Mouse (Mus musculus): ENCODE results near the gene Slc44a1. TPM values are rescaled to one million over a fixed set of nuclear protein-coding genes. Genes with fewer than 3 reads are reported as not detected.

Slc44a1 gene
- polyA plus RNA-seq, 1 experiment from 2014 or later: 44.1 TPM

DNA sequence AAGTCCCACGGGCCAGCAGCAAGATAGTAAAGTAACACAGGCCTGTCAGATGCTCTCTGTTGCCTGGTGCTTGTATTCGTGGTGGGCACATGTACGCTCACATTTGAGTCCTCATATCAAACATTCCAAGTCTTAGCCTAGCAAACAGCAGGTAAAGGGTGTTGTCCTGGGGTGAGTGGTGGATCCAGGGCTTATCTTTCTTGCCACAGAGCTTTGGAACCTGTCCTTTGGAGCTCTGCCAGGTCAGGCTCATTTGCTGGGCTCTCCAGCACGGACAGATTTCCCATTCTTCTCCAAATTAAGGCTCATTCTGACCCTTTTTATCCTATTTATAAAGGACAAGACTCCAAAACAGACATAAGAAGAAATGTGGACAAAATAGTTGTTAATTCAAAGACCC is 149.9 kb downstream of the Slc44a1 start:
- Histone ChIP-seq H3K4me3 (replicated peaks; ENCODE audit: low read depth, low read length) (no peak overlapping the region), H3K36me3 (ENCODE audit: insufficient read depth, low read length) (no peaks in the 10 kb centered on the region), H3K9me3 (replicated peaks; ENCODE audit: low read length) (no peaks in the 10 kb centered on the region), H3K4me1 (replicated peaks; ENCODE audit: insufficient read depth, low read length) (no peaks in the 10 kb centered on the region), H3K27me3 (ENCODE audit: insufficient read depth, low read length) (no peaks in the 10 kb centered on the region), H3K9ac (ENCODE audit: low read depth, low read length) (no peak overlapping the region), H3K27ac (no peak overlapping the region), H3K4me2 (ENCODE audit: low read length) (no peak overlapping the region)
- ATAC-seq (replicated peaks; ENCODE audit: low FRiP score, low read depth): no peak
- 69% methylated on average over 4 of the region's 4 CpGs for WGBS
- DNase-seq (ENCODE audit: low spot score): no peak
- no peak for TF ChIP-seq CTCF (IDR thresholded peaks at IDR 0.05; ENCODE audit: low read depth)

DNA sequence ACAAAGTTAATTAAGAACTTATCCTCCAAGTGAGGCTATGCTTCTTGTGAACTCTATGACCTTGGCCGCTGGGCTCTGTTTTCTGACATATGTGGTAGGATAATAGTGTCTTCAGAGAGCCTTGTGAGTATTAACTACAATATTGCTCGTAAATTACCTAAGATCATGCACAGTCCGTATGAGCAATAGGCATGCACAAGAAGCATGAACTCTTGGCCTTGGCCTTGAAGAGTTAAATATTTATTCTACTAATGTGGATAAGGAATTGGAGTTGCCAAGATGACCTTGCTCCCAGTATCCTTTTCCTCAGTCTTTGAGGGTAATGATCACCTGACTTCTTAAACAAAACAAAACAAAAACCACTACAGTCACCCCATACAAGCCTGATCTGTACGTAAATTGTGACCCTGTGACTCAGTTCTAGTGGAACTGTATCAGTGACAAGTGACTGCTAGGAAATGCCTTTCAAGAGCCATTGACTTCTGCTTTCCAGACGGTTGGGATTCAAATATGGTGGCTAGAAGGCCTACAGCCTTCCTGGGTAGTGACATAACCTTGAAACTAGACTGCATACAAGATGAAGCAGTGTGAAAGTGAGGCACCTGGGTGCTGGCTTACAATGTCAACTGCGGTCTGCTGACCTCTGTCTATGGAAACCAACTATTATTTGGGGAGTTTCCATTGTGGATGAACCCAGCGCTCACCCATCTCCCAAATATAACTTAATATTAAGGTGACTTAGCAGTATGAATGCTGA is 150.7 kb downstream of the Slc44a1 start:
- Histone ChIP-seq H3K9ac (ENCODE audit: low read depth, low read length) (no peak overlapping the region), H3K4me3 (replicated peaks; ENCODE audit: low read depth, low read length) (no peak overlapping the region), H3K4me2 (ENCODE audit: low read length) (no peak overlapping the region), H3K4me1 (replicated peaks; ENCODE audit: insufficient read depth, low read length) (no peaks in the 10 kb centered on the region), H3K36me3 (ENCODE audit: insufficient read depth, low read length) (no peaks in the 10 kb centered on the region), H3K9me3 (replicated peaks; ENCODE audit: low read length) (no peaks in the 10 kb centered on the region), H3K27ac (no peak overlapping the region), H3K27me3 (ENCODE audit: insufficient read depth, low read length) (no peaks in the 10 kb centered on the region)
- WGBS: 78% methylated on average over 7 of the region's 7 CpGs
- DNase-seq (ENCODE audit: low spot score): no peak
- ATAC-seq (replicated peaks; ENCODE audit: low FRiP score, low read depth): peak; percentile 30; the same call in 1 of the 2 replicates
- TF ChIP-seq CTCF (IDR thresholded peaks at IDR 0.05; ENCODE audit: low read depth): no peak

DNA sequence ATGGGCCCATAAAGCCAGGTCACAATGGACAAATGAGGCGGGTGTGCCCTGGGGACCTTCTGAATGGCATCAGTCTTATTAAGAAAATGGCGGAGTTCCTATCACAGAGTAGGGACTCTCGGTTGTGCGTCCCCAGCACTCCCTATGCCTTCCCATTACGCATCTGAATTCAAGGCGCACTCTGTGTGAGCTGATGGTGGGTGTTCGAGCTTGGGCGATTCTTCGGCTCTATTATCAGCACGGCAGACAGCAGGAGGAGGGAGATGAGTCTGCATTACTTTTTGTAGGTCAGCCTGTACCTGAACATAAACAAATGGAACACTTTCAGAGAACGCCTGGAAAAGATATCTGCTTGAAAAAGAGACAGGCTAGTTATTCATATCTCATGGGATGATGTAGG is 151.3 kb downstream of the Slc44a1 start:
- ATAC-seq (replicated peaks; ENCODE audit: low FRiP score, low read depth) (no peak), DNase-seq (ENCODE audit: low spot score) (no peak)
- Histone ChIP-seq H3K4me3 (replicated peaks; ENCODE audit: low read depth, low read length) (no peak overlapping the region), H3K4me1 (replicated peaks; ENCODE audit: insufficient read depth, low read length) (no peaks in the 10 kb centered on the region; the same call in 1 of the 2 replicates), H3K36me3 (ENCODE audit: insufficient read depth, low read length) (no peaks in the 10 kb centered on the region), H3K9me3 (replicated peaks; ENCODE audit: low read length) (no peaks in the 10 kb centered on the region), H3K9ac (ENCODE audit: low read depth, low read length) (no peak overlapping the region), H3K27me3 (ENCODE audit: insufficient read depth, low read length) (no peaks in the 10 kb centered on the region), H3K4me2 (ENCODE audit: low read length) (no peak overlapping the region), H3K27ac (0 out of 2 replicates have a peak overlapping the region, but pooled peaks have one; percentile 19)
- WGBS: 92% methylated on average over 11 of the region's 11 CpGs
- TF ChIP-seq CTCF (IDR thresholded peaks at IDR 0.05; ENCODE audit: low read depth): no peak

DNA sequence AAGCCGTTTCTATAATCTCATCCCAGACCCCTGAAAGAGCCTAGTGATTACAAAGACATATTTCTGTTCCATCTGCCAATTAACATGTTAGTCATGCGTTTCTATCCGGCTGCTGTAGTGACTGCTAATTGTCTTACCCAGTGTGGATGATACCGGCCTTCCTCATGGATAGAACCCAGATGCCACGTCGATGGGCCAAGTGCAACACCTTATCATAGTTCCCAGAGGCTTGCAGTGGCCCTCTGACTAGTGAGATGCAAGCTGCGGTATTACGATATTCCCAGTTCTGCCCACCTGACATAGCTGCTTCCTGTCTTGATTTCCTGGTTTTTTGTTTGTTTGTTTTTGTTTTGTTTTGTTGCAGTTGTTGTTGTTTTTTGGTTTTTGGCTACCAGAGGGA is 151.7 kb downstream of the Slc44a1 start:
- H3K36me3 ChIP-seq (ENCODE audit: insufficient read depth, low read length): no peaks in the 10 kb centered on the region
- no peaks in the 10 kb centered on the region for H3K27me3 ChIP-seq (ENCODE audit: insufficient read depth, low read length)
- ATAC-seq (replicated peaks; ENCODE audit: low FRiP score, low read depth): no peak
- DNase-seq (ENCODE audit: low spot score): no peak
- WGBS: 82% methylated on average over 8 of the region's 8 CpGs
- TF ChIP-seq CTCF (IDR thresholded peaks at IDR 0.05; ENCODE audit: low read depth): no peak
- no peak overlapping the region for H3K4me2 ChIP-seq (ENCODE audit: low read length)
- peak overlapping the region; percentile 47; the same call in 1 of the 2 replicates for H3K27ac ChIP-seq
- H3K9me3 ChIP-seq (replicated peaks; ENCODE audit: low read length): no peaks in the 10 kb centered on the region
- no peak overlapping the region for H3K9ac ChIP-seq (ENCODE audit: low read depth, low read length)
- H3K4me3 ChIP-seq (replicated peaks; ENCODE audit: low read depth, low read length): no peak overlapping the region
- H3K4me1 ChIP-seq (replicated peaks; ENCODE audit: insufficient read depth, low read length): no peaks in the 10 kb centered on the region; the same call in 1 of the 2 replicates

DNA sequence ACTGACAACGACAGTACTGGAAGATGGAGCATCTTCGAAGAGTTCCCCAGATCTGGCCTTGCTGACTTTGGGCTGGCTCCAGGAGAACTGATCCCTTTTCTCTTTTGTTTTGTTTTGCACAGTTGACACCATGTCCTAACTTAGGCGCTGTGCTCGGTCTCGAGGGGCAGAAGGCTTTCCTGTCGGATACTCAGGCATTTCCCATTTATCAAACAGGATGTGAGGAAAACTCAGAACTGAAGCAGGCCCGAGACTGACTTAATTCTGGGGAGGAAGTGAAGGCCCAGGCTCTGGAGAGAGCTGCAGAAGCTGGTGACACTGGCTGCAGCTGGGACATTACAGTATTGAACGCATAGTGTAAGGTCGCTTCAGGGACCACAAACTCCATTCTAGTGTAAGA is 152.2 kb downstream of the Slc44a1 start:
- DNase-seq (ENCODE audit: low spot score) (peak; percentile 81), ATAC-seq (replicated peaks; ENCODE audit: low FRiP score, low read depth) (no peak)

DNA sequence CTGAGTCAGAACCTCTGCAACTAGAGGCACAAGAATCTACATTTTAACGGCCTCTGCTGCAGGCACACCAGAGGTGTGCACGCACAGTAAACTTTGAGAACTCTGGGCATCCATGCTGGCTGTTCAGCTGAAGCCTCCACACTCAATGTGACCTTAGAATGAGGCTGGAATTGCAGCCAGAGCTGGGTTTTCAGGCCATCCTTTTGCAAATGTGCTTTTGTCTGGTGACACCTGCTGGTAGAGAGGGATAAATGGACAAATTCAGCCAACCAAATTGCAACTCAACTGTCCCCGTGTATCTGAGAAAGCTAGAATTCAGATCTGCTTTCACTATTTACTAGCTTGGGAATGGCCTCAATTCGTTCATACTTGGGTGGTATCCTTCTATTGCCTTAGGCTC is 154.0 kb downstream of the Slc44a1 start:
- Histone ChIP-seq H3K36me3 (ENCODE audit: insufficient read depth, low read length) (no peaks in the 10 kb centered on the region), H3K4me2 (ENCODE audit: low read length) (no peak overlapping the region), H3K27ac (no peak overlapping the region), H3K4me1 (replicated peaks; ENCODE audit: insufficient read depth, low read length) (no peaks in the 10 kb centered on the region; the same call in 1 of the 2 replicates), H3K4me3 (replicated peaks; ENCODE audit: low read depth, low read length) (no peak overlapping the region), H3K27me3 (ENCODE audit: insufficient read depth, low read length) (no peaks in the 10 kb centered on the region), H3K9ac (ENCODE audit: low read depth, low read length) (no peak overlapping the region), H3K9me3 (replicated peaks; ENCODE audit: low read length) (no peaks in the 10 kb centered on the region)
- 18% methylated on average over 4 of the region's 4 CpGs for WGBS
- peak; percentile 91 for DNase-seq (ENCODE audit: low spot score)
- no peak for ATAC-seq (replicated peaks; ENCODE audit: low FRiP score, low read depth)
- peak; percentile 95 for TF ChIP-seq CTCF (IDR thresholded peaks at IDR 0.05; ENCODE audit: low read depth)

More for the DNA sequence above, 152.2 kb downstream of the Slc44a1 start:
- Histone ChIP-seq H3K27me3 (ENCODE audit: insufficient read depth, low read length) (no peaks in the 10 kb centered on the region), H3K4me1 (replicated peaks; ENCODE audit: insufficient read depth, low read length) (no peaks in the 10 kb centered on the region; the same call in 1 of the 2 replicates), H3K36me3 (ENCODE audit: insufficient read depth, low read length) (no peaks in the 10 kb centered on the region), H3K27ac (peak overlapping the region; percentile 47; the same call in 1 of the 2 replicates), H3K4me3 (replicated peaks; ENCODE audit: low read depth, low read length) (no peak overlapping the region), H3K9ac (ENCODE audit: low read depth, low read length) (no peak overlapping the region), H3K4me2 (ENCODE audit: low read length) (no peak overlapping the region), H3K9me3 (replicated peaks; ENCODE audit: low read length) (no peaks in the 10 kb centered on the region)
- no peak; the same call in 1 of the 2 replicates for TF ChIP-seq CTCF (IDR thresholded peaks at IDR 0.05; ENCODE audit: low read depth)
- WGBS: 31% methylated on average over 9 of the region's 9 CpGs
